Mouse (Mus musculus): ENCODE results near the gene Nek6. TPM values are rescaled to one million over a fixed set of nuclear protein-coding genes. Genes with fewer than 3 reads are reported as not detected.
A peak's percentile ranks its signal among the peaks of the same experiment; 100 is the strongest.

Nek6 gene
- polyA plus RNA-seq, 1 experiment from 2014 or later: 60.8 TPM

- H3K27me3 ChIP-seq: no peaks in the 10 kb centered on the region
- H3K4me1 ChIP-seq (replicated peaks): peaks cover 31% of the 10 kb centered on the region
- H3K9ac ChIP-seq: no peak overlapping the region
- H3K9me3 ChIP-seq (replicated peaks): no peaks in the 10 kb centered on the region
- 96% methylated on average over 1 of the region's 1 CpGs for WGBS
- no peaks in the 10 kb centered on the region for H3K36me3 ChIP-seq
- no peak overlapping the region for H3K27ac ChIP-seq
- H3K4me3 ChIP-seq: no peak overlapping the region
- no peak for ATAC-seq (replicated peaks; ENCODE audit: insufficient number of reproducible peaks, insufficient read depth, low FRiP score, low read depth)
- no peak overlapping the region for H3K4me2 ChIP-seq
These were observed 1.3 kb upstream of the Nek6 start for GRCm38 (mm10) chr2:38510120-38510519.

DNA sequence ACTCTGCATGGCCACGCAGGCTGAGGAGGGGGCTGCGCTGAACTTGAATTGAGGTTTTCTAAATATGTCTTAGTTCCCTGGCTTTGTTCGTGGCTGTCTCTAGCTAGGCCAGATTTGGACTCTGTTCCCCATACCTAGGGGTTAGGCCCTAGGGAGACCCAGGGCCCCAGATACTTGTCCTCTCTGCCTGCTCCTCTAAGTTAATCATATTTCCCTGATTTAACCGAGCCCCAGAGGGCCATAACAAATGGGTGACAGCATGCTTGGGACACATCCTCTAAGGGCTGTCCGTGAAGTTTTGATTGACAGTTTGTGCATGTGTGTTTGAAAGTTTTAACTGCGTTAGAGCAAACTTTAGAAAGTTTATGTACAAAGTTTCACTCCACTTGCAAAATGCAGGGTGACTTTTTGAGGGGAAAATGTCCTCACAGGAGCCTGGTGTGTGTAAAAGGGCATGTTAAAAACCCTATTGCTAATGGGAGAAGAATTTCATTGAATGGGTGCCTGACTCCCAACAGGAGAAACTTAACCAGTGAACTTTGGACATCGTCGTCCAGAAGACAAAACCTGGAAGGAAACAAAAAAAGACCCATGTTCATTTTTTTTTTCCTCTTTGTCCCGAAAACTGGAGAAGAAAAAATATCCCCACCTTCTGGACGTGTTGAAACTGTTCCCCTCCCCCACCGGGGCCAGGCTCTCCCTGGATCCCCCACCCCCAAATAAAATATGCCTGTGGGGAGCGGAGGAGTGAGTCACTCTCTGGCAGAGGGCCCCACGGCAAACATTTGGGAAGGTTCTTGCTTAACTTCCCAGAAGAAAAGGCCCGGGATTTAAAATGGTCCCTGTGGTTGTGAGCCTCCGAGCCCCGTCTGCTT is 1.1 kb downstream of the Nek6 start:
- WGBS: 25% methylated on average over 16 of the region's 16 CpGs
- no peaks in the 10 kb centered on the region for H3K36me3 ChIP-seq
- H3K27me3 ChIP-seq: no peaks in the 10 kb centered on the region
- no peaks in the 10 kb centered on the region for H3K9me3 ChIP-seq (replicated peaks)
- H3K27ac ChIP-seq: peak overlapping the region; percentile 94
- peak overlapping the region; percentile 91 for H3K4me2 ChIP-seq
- H3K9ac ChIP-seq: peak overlapping the region; percentile 97
- ATAC-seq (replicated peaks; ENCODE audit: insufficient number of reproducible peaks, insufficient read depth, low FRiP score, low read depth): no peak
- peaks cover 51% of the 10 kb centered on the region for H3K4me1 ChIP-seq (replicated peaks)
- peak overlapping the region; percentile 88 for H3K4me3 ChIP-seq

GRCm38 (mm10) chr2:38513183-38513529 is 1.7 kb downstream of the Nek6 start:
- no peak for ATAC-seq (replicated peaks; ENCODE audit: insufficient number of reproducible peaks, insufficient read depth, low FRiP score, low read depth)

DNA sequence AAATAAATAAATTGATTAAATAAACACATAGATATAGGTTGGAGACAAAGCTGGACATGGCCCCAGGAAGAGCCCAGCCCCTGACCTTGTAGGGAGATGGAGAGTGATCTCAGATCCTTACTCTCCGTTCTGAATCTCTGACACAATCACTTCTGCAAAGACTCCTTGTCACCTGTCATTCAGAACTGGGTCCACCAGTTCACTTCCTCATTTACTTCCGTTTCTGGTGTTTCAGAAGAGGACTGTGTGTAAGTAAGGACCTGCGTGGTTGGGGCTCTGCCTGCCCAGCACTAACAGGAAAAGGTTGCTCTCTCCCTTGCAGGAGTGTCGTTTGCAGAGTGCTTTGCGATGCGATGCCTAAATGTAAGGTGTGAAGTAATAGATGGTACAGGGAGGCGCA is 3.0 kb downstream of the Nek6 start:
- no peak overlapping the region for H3K4me3 ChIP-seq
- no peaks in the 10 kb centered on the region for H3K9me3 ChIP-seq (replicated peaks)
- H3K4me1 ChIP-seq (replicated peaks): peaks cover 60% of the 10 kb centered on the region
- 58% methylated on average over 7 of the region's 7 CpGs for WGBS
- H3K9ac ChIP-seq: no peak overlapping the region
- H3K27me3 ChIP-seq: no peaks in the 10 kb centered on the region
- H3K36me3 ChIP-seq: no peaks in the 10 kb centered on the region
- H3K4me2 ChIP-seq: no peak overlapping the region
- ATAC-seq (replicated peaks; ENCODE audit: insufficient number of reproducible peaks, insufficient read depth, low FRiP score, low read depth): no peak
- peak overlapping the region; percentile 58; the same call in 1 of the 2 replicates for H3K27ac ChIP-seq

More at GRCm38 (mm10) chr2:38513183-38513529, 1.7 kb downstream of the Nek6 start:
- no peaks in the 10 kb centered on the region for H3K27me3 ChIP-seq
- H3K9me3 ChIP-seq (replicated peaks): no peaks in the 10 kb centered on the region
- H3K4me3 ChIP-seq: peak overlapping the region; percentile 88
- H3K4me2 ChIP-seq: peak overlapping the region; percentile 91
- 46% methylated on average over 2 of the region's 2 CpGs for WGBS
- peak overlapping the region; percentile 94 for H3K27ac ChIP-seq
- no peaks in the 10 kb centered on the region for H3K36me3 ChIP-seq
- H3K4me1 ChIP-seq (replicated peaks): peaks cover 51% of the 10 kb centered on the region
- H3K9ac ChIP-seq: peak overlapping the region; percentile 31; the same call in 1 of the 2 replicates

- no peaks in the 10 kb centered on the region for H3K36me3 ChIP-seq
- H3K9me3 ChIP-seq (replicated peaks): no peaks in the 10 kb centered on the region
- 27% methylated on average over 6 of the region's 6 CpGs for WGBS
- peak overlapping the region; percentile 58 for H3K27ac ChIP-seq
- H3K27me3 ChIP-seq: no peaks in the 10 kb centered on the region
- no peak overlapping the region for H3K4me2 ChIP-seq
- no peak for ATAC-seq (replicated peaks; ENCODE audit: insufficient number of reproducible peaks, insufficient read depth, low FRiP score, low read depth)
- no peak overlapping the region for H3K4me3 ChIP-seq
- peak overlapping the region; percentile 41; the same call in 1 of the 2 replicates for H3K9ac ChIP-seq
- H3K4me1 ChIP-seq (replicated peaks): peaks cover 69% of the 10 kb centered on the region
These were observed 4.0 kb downstream of the Nek6 start for GRCm38 (mm10) chr2:38515446-38515845.

GRCm38 (mm10) chr2:38516471-38516870 is 5.0 kb downstream of the Nek6 start:
- Histone ChIP-seq H3K4me1 (replicated peaks) (peaks cover 71% of the 10 kb centered on the region), H3K27ac (peak overlapping the region; percentile 24)
- 65% methylated on average over 3 of the region's 3 CpGs for WGBS

DNA sequence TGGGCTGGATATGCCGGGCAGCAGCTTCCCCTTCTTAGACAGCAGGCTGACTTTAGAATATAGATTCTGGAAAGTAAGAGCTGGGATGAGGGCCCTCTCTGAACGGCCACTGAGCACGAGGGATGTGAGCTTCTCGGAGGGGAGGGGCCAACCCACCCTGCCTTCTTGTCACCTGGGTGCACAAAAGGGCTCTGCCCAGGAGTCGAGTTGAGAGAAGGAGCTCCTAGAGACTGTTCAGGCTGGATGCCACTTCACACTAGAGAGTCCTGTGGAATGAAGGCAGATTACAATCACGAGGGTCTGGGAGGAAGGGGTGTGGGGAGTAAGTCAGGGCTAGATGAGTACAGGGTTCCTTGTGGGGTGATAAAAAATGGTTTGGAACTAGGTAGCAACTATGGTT is 5.6 kb downstream of the Nek6 start:
- no peaks in the 10 kb centered on the region for H3K9me3 ChIP-seq (replicated peaks)
- WGBS: 56% methylated on average over 6 of the region's 6 CpGs
- no peak overlapping the region for H3K9ac ChIP-seq
- no peak for ATAC-seq (replicated peaks; ENCODE audit: insufficient number of reproducible peaks, insufficient read depth, low FRiP score, low read depth)
- no peaks in the 10 kb centered on the region for H3K27me3 ChIP-seq
- H3K4me1 ChIP-seq (replicated peaks): peaks cover 75% of the 10 kb centered on the region
- no peak overlapping the region for H3K4me2 ChIP-seq
- H3K4me3 ChIP-seq: no peak overlapping the region
- peak overlapping the region; percentile 24; the same call in 1 of the 2 replicates for H3K27ac ChIP-seq
- H3K36me3 ChIP-seq: no peaks in the 10 kb centered on the region

More at GRCm38 (mm10) chr2:38516471-38516870, 5.0 kb downstream of the Nek6 start:
- no peak overlapping the region for H3K4me2 ChIP-seq
- no peak for ATAC-seq (replicated peaks; ENCODE audit: insufficient number of reproducible peaks, insufficient read depth, low FRiP score, low read depth)
- H3K4me3 ChIP-seq: no peak overlapping the region
- no peaks in the 10 kb centered on the region for H3K36me3 ChIP-seq
- H3K9me3 ChIP-seq (replicated peaks): no peaks in the 10 kb centered on the region
- H3K9ac ChIP-seq: no peak overlapping the region
- no peaks in the 10 kb centered on the region for H3K27me3 ChIP-seq

GRCm38 (mm10) chr2:38518719-38519118 is 7.3 kb downstream of the Nek6 start:
- Histone ChIP-seq H3K36me3 (no peaks in the 10 kb centered on the region), H3K4me3 (no peak overlapping the region), H3K9me3 (replicated peaks) (no peaks in the 10 kb centered on the region), H3K27me3 (no peaks in the 10 kb centered on the region), H3K27ac (no peak overlapping the region), H3K4me1 (replicated peaks) (peaks cover 69% of the 10 kb centered on the region), H3K9ac (no peak overlapping the region), H3K4me2 (no peak overlapping the region)
- no peak for ATAC-seq (replicated peaks; ENCODE audit: insufficient number of reproducible peaks, insufficient read depth, low FRiP score, low read depth)
- WGBS: 75% methylated on average over 5 of the region's 5 CpGs

GRCm38 (mm10) chr2:38519934-38520333 is 8.5 kb downstream of the Nek6 start:
- H3K9ac ChIP-seq: no peak overlapping the region
- H3K9me3 ChIP-seq (replicated peaks): no peaks in the 10 kb centered on the region
- H3K4me2 ChIP-seq: no peak overlapping the region
- no peak for ATAC-seq (replicated peaks; ENCODE audit: insufficient number of reproducible peaks, insufficient read depth, low FRiP score, low read depth)
- WGBS: 76% methylated on average over 11 of the region's 11 CpGs
- H3K27ac ChIP-seq: no peak overlapping the region
- peaks cover 59% of the 10 kb centered on the region for H3K4me1 ChIP-seq (replicated peaks)
- no peak overlapping the region for H3K4me3 ChIP-seq
- H3K36me3 ChIP-seq: no peaks in the 10 kb centered on the region
- H3K27me3 ChIP-seq: no peaks in the 10 kb centered on the region

DNA sequence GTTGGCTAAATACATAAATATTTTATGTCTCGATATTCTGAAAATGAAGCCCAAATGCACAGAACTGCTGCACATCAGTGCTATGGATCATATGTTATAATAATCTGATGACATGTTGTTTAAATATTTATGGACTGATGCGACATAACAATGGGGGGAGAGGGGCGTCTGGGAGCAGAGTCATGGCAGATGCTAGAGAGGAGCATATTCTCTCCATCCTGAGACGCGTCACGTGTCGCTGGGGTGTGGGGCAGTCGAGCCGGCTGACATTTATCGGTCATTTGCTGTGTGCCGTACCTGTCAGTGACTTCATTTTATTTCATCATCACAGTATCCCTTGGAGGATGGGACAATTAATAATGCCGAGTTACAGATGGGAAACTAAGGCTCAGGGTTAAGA is 10.2 kb downstream of the Nek6 start:
- Histone ChIP-seq H3K9me3 (replicated peaks) (no peaks in the 10 kb centered on the region), H3K4me1 (replicated peaks) (peaks cover 44% of the 10 kb centered on the region), H3K4me3 (no peak overlapping the region), H3K4me2 (no peak overlapping the region), H3K9ac (no peak overlapping the region), H3K27ac (peak overlapping the region; percentile 18; the same call in 1 of the 2 replicates), H3K36me3 (no peaks in the 10 kb centered on the region), H3K27me3 (no peaks in the 10 kb centered on the region)
- ATAC-seq (replicated peaks; ENCODE audit: insufficient number of reproducible peaks, insufficient read depth, low FRiP score, low read depth): no peak
- WGBS: 74% methylated on average over 12 of the region's 12 CpGs

- ATAC-seq (replicated peaks; ENCODE audit: insufficient number of reproducible peaks, insufficient read depth, low FRiP score, low read depth): 0 out of 2 replicates have a peak, but pooled peaks have one; percentile 51
- 44% methylated on average over 2 of the region's 2 CpGs for WGBS
- Histone ChIP-seq H3K9me3 (replicated peaks) (no peaks in the 10 kb centered on the region), H3K4me3 (no peak overlapping the region), H3K36me3 (no peaks in the 10 kb centered on the region), H3K9ac (no peak overlapping the region), H3K27ac (0 out of 2 replicates have a peak overlapping the region, but pooled peaks have one; percentile 18), H3K4me2 (no peak overlapping the region), H3K27me3 (no peaks in the 10 kb centered on the region), H3K4me1 (replicated peaks) (peaks cover 38% of the 10 kb centered on the region)
These were observed 10.9 kb downstream of the Nek6 start for GRCm38 (mm10) chr2:38522354-38522753.

All from heart, embryonic 15.5 days (tissue).